In the genomic region with DNA sequence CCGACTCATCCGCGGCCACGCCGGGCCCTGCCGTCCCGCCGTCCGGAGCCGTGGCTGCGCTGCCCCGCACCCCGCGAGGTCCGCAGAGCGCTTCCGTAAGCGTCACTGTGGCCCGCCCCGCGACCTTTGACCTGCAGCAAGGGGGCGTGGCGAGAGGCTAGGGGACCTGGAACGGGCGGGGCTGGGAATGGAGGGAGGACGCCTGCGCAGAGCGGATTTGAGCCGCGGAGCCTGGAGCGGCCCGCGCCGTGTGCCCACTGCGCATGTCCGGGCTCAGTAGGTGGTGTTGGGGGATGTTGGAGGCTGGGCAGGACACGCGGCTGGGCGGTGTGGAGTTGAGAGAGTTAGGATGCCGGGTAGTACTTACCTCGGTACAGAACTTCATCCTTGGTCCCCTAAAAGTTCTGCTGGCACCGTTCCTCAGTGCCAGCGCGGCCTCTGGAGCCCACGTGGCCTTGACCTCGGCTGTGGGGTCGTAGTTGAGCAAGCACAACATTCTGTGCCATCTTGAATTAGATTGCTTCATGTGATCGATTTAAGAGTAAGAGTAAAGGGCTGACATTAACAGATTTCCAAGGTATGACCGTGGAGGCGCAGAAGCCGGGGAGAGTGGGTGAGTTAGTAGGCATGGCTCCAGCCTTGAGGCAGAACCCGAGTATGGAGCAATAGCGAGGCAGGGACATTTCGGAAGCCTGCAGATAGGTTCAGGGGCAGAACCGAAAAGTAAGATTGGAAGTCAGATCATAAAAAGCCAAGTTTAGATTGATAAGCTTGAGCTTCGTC, we compare ENCODE assay signal across 8 mouse cellular contexts. TPM values are rescaled to one million over a fixed set of nuclear protein-coding genes. Genes with fewer than 3 reads are reported as not detected.
DNase-seq lines count a peak whose midpoint lies in the region; ATAC-seq and TF ChIP-seq lines count a peak whose summit lies in the region.

A gene (minus strand): TSS at position 93 of the 783 bp plus-strand sequence.

- no peaks in the 10 kb centered on the region for H3K9me3 ChIP-seq in G1E (replicated peaks)
- H3K9me3 ChIP-seq in forebrain, embryonic 16.5 days (ENCODE audit: control insufficient read depth, low read length): no peaks in the 10 kb centered on the region
- H3K9me3 ChIP-seq in lung, embryonic 14.5 days (ENCODE audit: low read depth, low read length): no peaks in the 10 kb centered on the region

- peak; percentile 94 for DNase-seq in G1E (ENCODE audit: low spot score)
- DNase-seq in cerebellum, adult 18-20 months: peak; percentile 99 to 100
- DNase-seq in heart, postnatal 36 days: peak; percentile 99 to 100
- peak; percentile 97 to 99 for DNase-seq in layer of hippocampus, adult 2 months (ENCODE audit: low spot score in 2 of 2)
- DNase-seq in lung, embryonic 14.5 days: peak; percentile 99
- DNase-seq in thymus, adult 2 months: peak; percentile 99

- peaks cover 29% of the 10 kb centered on the region for H3K36me3 ChIP-seq in G1E (replicated peaks)
- H3K36me3 ChIP-seq in forebrain, embryonic 16.5 days (ENCODE audit: control insufficient read depth, insufficient read depth): 0 out of 2 replicates have a peak, but pooled peaks cover 3% of the 10 kb centered on the region
- H3K36me3 ChIP-seq in lung, embryonic 14.5 days (ENCODE audit: insufficient read depth): peaks cover 7% of the 10 kb centered on the region; the same call in 1 of the 2 replicates
- 0 out of 2 replicates have a peak, but pooled peaks cover under 1% of the 10 kb centered on the region for H3K36me3 ChIP-seq in thymus, adult 2 months (ENCODE audit: control insufficient read depth, insufficient read depth, low read length)

- peak within 1 kb of the TSS; percentile 96 for H3K4me3 ChIP-seq in G1E (ENCODE audit: low read depth, low read length)
- peak within 1 kb of the TSS; percentile 85 for H3K4me3 ChIP-seq in forebrain, embryonic 16.5 days (replicated peaks; ENCODE audit: low read length)
- peak within 1 kb of the TSS; percentile 85 for H3K4me3 ChIP-seq in layer of hippocampus, adult 2 months
- H3K4me3 ChIP-seq in lung, embryonic 14.5 days (ENCODE audit: low read depth, low read length): peak within 1 kb of the TSS; percentile 90
- H3K4me3 ChIP-seq in olfactory bulb, adult 2 months (ENCODE audit: insufficient read depth, low read depth, low read length): peak within 1 kb of the TSS; percentile 71
- peak within 1 kb of the TSS; percentile 59 for H3K4me3 ChIP-seq in thymus, adult 2 months (ENCODE audit: control insufficient read depth, insufficient read depth, low read length)

- H3K9ac ChIP-seq in forebrain, embryonic 16.5 days (replicated peaks; ENCODE audit: low read depth, low read length): peak within 1 kb of the TSS; percentile 85
- H3K9ac ChIP-seq in lung, embryonic 14.5 days: peak within 1 kb of the TSS; percentile 86

- TF ChIP-seq CTCF in G1E (IDR thresholded peaks at IDR 0.05; ENCODE audit: low read depth, low read length): no peak
- TF ChIP-seq CTCF in layer of hippocampus, adult 2 months (conservative IDR thresholded peaks at IDR 0.05): no peak
- no peak for TF ChIP-seq CTCF in lung, embryonic 14.5 days (IDR thresholded peaks at IDR 0.05; ENCODE audit: low read depth)
- no peak for TF ChIP-seq CTCF in olfactory bulb, adult 2 months (IDR thresholded peaks at IDR 0.05; ENCODE audit: insufficient read depth, low read depth, low read length)
- peak; percentile 68; the same call in 1 of the 2 replicates for TF ChIP-seq CTCF in thymus, adult 2 months (IDR thresholded peaks at IDR 0.05; ENCODE audit: borderline replicate concordance, control insufficient read depth, extremely low read depth, insufficient read depth, low read length, poor library complexity)

- ATAC-seq in G1E (ENCODE audit: extremely low read depth, insufficient number of reproducible peaks, low FRiP score, poor library complexity, severe bottlenecking): peak; percentile 81
- peak; percentile 98 for ATAC-seq in forebrain, embryonic 16.5 days
- peak; percentile 99 for ATAC-seq in lung, embryonic 14.5 days (ENCODE audit: insufficient read depth)

- peaks cover 31% of the 10 kb centered on the region for H3K4me1 ChIP-seq in G1E (ENCODE audit: insufficient read depth, low read depth, low read length)
- H3K4me1 ChIP-seq in forebrain, embryonic 16.5 days (replicated peaks; ENCODE audit: control insufficient read depth, insufficient read depth, low read length): peaks cover 18% of the 10 kb centered on the region
- H3K4me1 ChIP-seq in lung, embryonic 14.5 days (ENCODE audit: insufficient read depth): peaks cover 10% of the 10 kb centered on the region
- H3K4me1 ChIP-seq in olfactory bulb, adult 2 months (ENCODE audit: control insufficient read depth, insufficient read depth, low read length): peaks cover 12% of the 10 kb centered on the region
- H3K4me1 ChIP-seq in thymus, adult 2 months (replicated peaks; ENCODE audit: control insufficient read depth, insufficient read depth, low read length): peaks cover 25% of the 10 kb centered on the region

- H3K4me2 ChIP-seq in forebrain, embryonic 16.5 days (ENCODE audit: low read length): peak within 1 kb of the TSS; percentile 97
- H3K4me2 ChIP-seq in lung, embryonic 14.5 days: peak within 1 kb of the TSS; percentile 89

- intact Hi-C loops in heart, postnatal 36 days (cut with DNase I): loop anchor here (5.0 kb wide), 1 partner anchor 163 kb away; a partner anchor contains a TSS

- WGBS in forebrain, embryonic 16.5 days: 5% methylated on average over 55 of the region's 56 CpGs
- WGBS in lung, embryonic 14.5 days: 6% methylated on average over 56 of the region's 56 CpGs
- WGBS in olfactory bulb, adult 2 months: 3% methylated on average over 56 of the region's 56 CpGs
- WGBS in thymus, adult 2 months: 12% methylated on average over 56 of the region's 56 CpGs

- TF ChIP-seq POLR2A in olfactory bulb, adult 2 months (IDR thresholded peaks at IDR 0.05; ENCODE audit: insufficient read depth, low read depth, low read length): peak; percentile 73
- peak; percentile 94 for TF ChIP-seq POLR2A in thymus, adult 2 months (IDR thresholded peaks at IDR 0.05; ENCODE audit: control insufficient read depth, extremely low read depth, insufficient read depth, low read length, poor library complexity)

- no peak within 1 kb of the TSS for H3K27ac ChIP-seq in forebrain, embryonic 16.5 days (ENCODE audit: low read length)
- H3K27ac ChIP-seq in layer of hippocampus, adult 2 months: peak within 1 kb of the TSS; percentile 91
- peak within 1 kb of the TSS; percentile 58; the same call in 1 of the 2 replicates for H3K27ac ChIP-seq in lung, embryonic 14.5 days (ENCODE audit: low read depth)
- H3K27ac ChIP-seq in olfactory bulb, adult 2 months (ENCODE audit: insufficient read depth, low read depth, low read length): peak within 1 kb of the TSS; percentile 26; the same call in 1 of the 2 replicates
- H3K27ac ChIP-seq in thymus, adult 2 months (ENCODE audit: control insufficient read depth, insufficient read depth, low read length): no peak within 1 kb of the TSS

- no peaks in the 10 kb centered on the region for H3K27me3 ChIP-seq in G1E (ENCODE audit: insufficient read depth, low read length)
- H3K27me3 ChIP-seq in forebrain, embryonic 16.5 days (replicated peaks; ENCODE audit: control insufficient read depth, insufficient read depth, low read length): no peaks in the 10 kb centered on the region
- H3K27me3 ChIP-seq in lung, embryonic 14.5 days (ENCODE audit: insufficient read depth, low read length): no peaks in the 10 kb centered on the region
- H3K27me3 ChIP-seq in thymus, adult 2 months (ENCODE audit: control insufficient read depth, insufficient read depth, low read length): no peaks in the 10 kb centered on the region

RNA-seq across cellular contexts. Expression of the gene that starts here (rescaled TPM):
- total RNA-seq in G1E (2014; fragmentation: Nextera tagmentation) (40.3 and 42.5 TPM in 2 replicates), G1E (2017) (33.8 and 43.3 TPM in 2 replicates)
- polyA plus RNA-seq in G1E (2012): 37.4 and 40.3 TPM in 2 replicates
- polyA plus RNA-seq in forebrain, embryonic 16.5 days (2015; fragmentation: Nextera tagmentation; extraction: Ambion mirVana): 27.9 and 28.0 TPM in 2 replicates
- 10 to 100 TPM; 30.4 to 31.0 TPM for total RNA-seq in heart, postnatal 36 days (2021)
- 10 to 100 TPM; 19.4 to 23.1 TPM for total RNA-seq in layer of hippocampus, adult 2 months (2021)
- 39.2 and 41.8 TPM in 2 replicates for polyA plus RNA-seq in lung, embryonic 14.5 days (2014; fragmentation: Nextera tagmentation; extraction: Ambion mirVana)
- not detected in 2 replicates for polyA plus RNA-seq in olfactory bulb, adult 2 months (2012; ENCODE audit: insufficient read depth, insufficient read length, low replicate concordance, missing spikeins)
- 43.0 and 43.1 TPM in 2 replicates for polyA plus RNA-seq in thymus, adult 2 months (2012; rRNA removed)

Comparison
In these comparisons a context has a peak if more than half of its experiments do, and no peak if none do; other contexts are left out.
1. H3K27ac ChIP-seq: peak in layer of hippocampus, adult 2 months (single experiment), lung, embryonic 14.5 days (single experiment) and olfactory bulb, adult 2 months (single experiment); none in forebrain, embryonic 16.5 days (single experiment) and thymus, adult 2 months (single experiment).
2. Peak in every context shown above with its lines, with median percentiles within 50 percentile points of each other: ATAC-seq, DNase-seq and H3K4me3 ChIP-seq.